Mouse (Mus musculus) E14TG2a.4 (cell line): ENCODE results near the gene Krt27.
A peak's percentile ranks its signal among the peaks of the same experiment; 100 is the strongest.

ENCODE experiments used
- H3K27me3 ChIP-seq: 2 replicates; pipeline ENCODE4 v1.6.1; 2014; ENCODE audit warnings: low read length, control low read depth; ENCODE audit not compliant: insufficient read depth
- H3K36me3 ChIP-seq: 2 replicates; pipeline ENCODE4 v1.6.1; 2014; ENCODE audit warnings: low read length, control low read depth; ENCODE audit not compliant: insufficient read depth
- H3K4me1 ChIP-seq: replicated peaks from 2 replicates; pipeline ENCODE4 v1.6.1; 2014; ENCODE audit warnings: low read depth, low read length, control low read depth
- H3K4me3 ChIP-seq: replicated peaks from 2 replicates; pipeline ENCODE4 v1.5.1; 2014; ENCODE audit warnings: mild to moderate bottlenecking, low read length
- H3K9me3 ChIP-seq: 2 replicates; pipeline ENCODE4 v1.6.1; 2014; ENCODE audit warnings: low read length, control low read depth
- CTCF ChIP-seq: conservative IDR thresholded peaks from 2 replicates; pipeline ENCODE4 v1.5.1; 2014; ENCODE audit warnings: low read length
- NANOG ChIP-seq: IDR thresholded peaks from 2 replicates; pipeline ENCODE4 v1.6.1; 2014; ENCODE audit warnings: borderline replicate concordance, low read length, mixed read lengths
- POU5F1 ChIP-seq: IDR thresholded peaks from 2 replicates; pipeline ENCODE4 v1.6.1; 2014; ENCODE audit warnings: low read length, borderline replicate concordance

The Krt27 gene

GRCm38 (mm10) chr11:99316543-99316942 lies 34.4 kb downstream of the Krt27 start:
- H3K27me3 ChIP-seq, result 0 out of 2 replicates have a peak, but pooled peaks cover 3% of the 10 kb centered on the region
- TF ChIP-seq NANOG, result no peak
- no peak for TF ChIP-seq POU5F1
- no peaks in the 10 kb centered on the region for H3K4me1 ChIP-seq
- no peak overlapping the region for H3K4me3 ChIP-seq
- H3K9me3 ChIP-seq, result no peaks in the 10 kb centered on the region
- no peaks in the 10 kb centered on the region for H3K36me3 ChIP-seq

GRCm38 (mm10) chr11:99314594-99314993 lies 36.3 kb downstream of the Krt27 start:
- H3K9me3 ChIP-seq, result no peaks in the 10 kb centered on the region
- no peaks in the 10 kb centered on the region for H3K4me1 ChIP-seq
- TF ChIP-seq NANOG (no peak), POU5F1 (no peak), CTCF (no peak)
- no peaks in the 10 kb centered on the region for H3K36me3 ChIP-seq
- H3K4me3 ChIP-seq, result no peak overlapping the region
- 0 out of 2 replicates have a peak, but pooled peaks cover 3% of the 10 kb centered on the region for H3K27me3 ChIP-seq

- Histone ChIP-seq H3K4me1 (no peaks in the 10 kb centered on the region), H3K27me3 (no peaks in the 10 kb centered on the region), H3K4me3 (no peak overlapping the region), H3K36me3 (no peaks in the 10 kb centered on the region), H3K9me3 (no peaks in the 10 kb centered on the region)
- peak; percentile 46 for TF ChIP-seq CTCF
- TF ChIP-seq POU5F1, result no peak
Measured at GRCm38 (mm10) chr11:99310882-99311281, 40.0 kb downstream of the Krt27 start.

GRCm38 (mm10) chr11:99307579-99307978 lies 43.3 kb downstream of the Krt27 start:
- no peaks in the 10 kb centered on the region for H3K4me1 ChIP-seq
- no peak overlapping the region for H3K4me3 ChIP-seq
- H3K9me3 ChIP-seq, result peaks cover 10% of the 10 kb centered on the region
- no peaks in the 10 kb centered on the region for H3K27me3 ChIP-seq
- peak; percentile 82 for TF ChIP-seq CTCF
- no peak for TF ChIP-seq NANOG
- no peak for TF ChIP-seq POU5F1
- no peaks in the 10 kb centered on the region for H3K36me3 ChIP-seq
